Mouse (Mus musculus): ENCODE results near the gene Rbm17.

Gene Rbm17

GRCm38 (mm10) chr2:11596690-11597089 is 7.3 kb downstream of the Rbm17 start:
- DNase-seq (ENCODE audit: low spot score) = no peak

DNA sequence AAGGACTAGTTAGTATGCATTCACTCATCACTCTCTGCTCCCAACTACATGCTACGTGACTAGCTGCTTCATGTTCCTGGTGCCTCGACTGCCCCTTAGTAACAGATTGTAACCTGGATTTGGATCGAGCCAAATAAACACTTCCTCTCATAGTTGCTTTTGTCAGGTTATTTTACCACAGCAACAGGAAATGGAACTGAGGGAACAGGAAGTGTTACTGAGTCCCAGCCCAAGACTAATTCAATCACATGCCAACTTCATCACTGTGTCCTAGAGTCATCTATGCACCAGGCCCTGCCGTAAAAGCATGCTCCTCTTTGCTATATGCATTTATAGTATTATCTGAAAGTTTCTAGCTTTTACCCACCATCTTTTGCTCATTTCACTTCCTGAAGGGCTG is 16.0 kb downstream of the Rbm17 start:
- no peak for DNase-seq (ENCODE audit: low spot score)

- DNase-seq (ENCODE audit: low spot score) = no peak
Measured at GRCm38 (mm10) chr2:11579399-11579798, 24.6 kb downstream of the Rbm17 start.

DNA sequence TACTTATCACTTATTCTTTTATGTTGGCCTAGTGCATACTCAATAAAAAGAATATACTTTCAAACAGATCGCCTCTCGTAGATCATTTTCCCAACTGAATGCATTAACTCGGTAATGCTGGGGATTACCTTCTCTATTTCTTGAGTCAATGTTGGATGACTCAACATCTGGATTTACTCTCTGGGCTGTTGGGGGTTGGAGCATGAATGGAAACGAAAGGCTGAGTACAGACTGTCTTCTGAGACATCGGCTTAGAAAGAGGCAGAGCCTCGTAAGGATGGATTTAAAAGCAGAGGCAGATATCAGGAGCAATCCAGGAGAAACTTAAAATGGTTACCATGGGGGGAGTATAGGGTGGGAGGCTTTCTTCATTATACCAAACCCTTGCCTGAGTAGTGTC is 25.8 kb downstream of the Rbm17 start:
- DNase-seq (ENCODE audit: low spot score) = no peak

GRCm38 (mm10) chr2:11573684-11574083 is 30.3 kb downstream of the Rbm17 start:
- DNase-seq (ENCODE audit: low spot score) = no peak

GRCm38 (mm10) chr2:11571004-11571535 is 32.9 kb downstream of the Rbm17 start:
- DNase-seq (ENCODE audit: low spot score) = no peak

GRCm38 (mm10) chr2:11568471-11568870 is 35.5 kb downstream of the Rbm17 start:
- DNase-seq (ENCODE audit: low spot score) = no peak

GRCm38 (mm10) chr2:11567781-11568362 is 36.1 kb downstream of the Rbm17 start:
- peak; percentile 59 for DNase-seq (ENCODE audit: low spot score)

GRCm38 (mm10) chr2:11566898-11567297 is 37.1 kb downstream of the Rbm17 start:
- DNase-seq (ENCODE audit: low spot score) = no peak

DNA sequence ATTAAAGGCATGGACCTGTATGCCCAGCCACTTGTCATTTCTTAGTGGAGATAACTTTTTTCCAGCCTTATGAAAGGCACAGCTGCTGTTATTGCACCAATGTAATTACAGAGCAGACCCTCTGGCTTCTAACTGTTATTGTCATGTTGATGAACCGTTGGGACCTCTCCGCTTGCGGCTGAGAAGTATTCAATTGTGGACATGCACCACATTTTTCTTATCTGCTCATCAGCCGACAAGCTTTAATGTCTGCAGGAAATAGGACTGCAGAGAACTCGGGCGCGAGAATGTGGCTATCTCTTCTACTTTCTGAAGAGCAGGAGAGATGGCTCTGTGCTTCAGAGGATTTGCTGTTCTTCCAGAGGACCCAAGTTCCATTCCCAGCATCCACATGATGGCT is 37.7 kb downstream of the Rbm17 start:
- no peak for DNase-seq (ENCODE audit: low spot score)

DNA sequence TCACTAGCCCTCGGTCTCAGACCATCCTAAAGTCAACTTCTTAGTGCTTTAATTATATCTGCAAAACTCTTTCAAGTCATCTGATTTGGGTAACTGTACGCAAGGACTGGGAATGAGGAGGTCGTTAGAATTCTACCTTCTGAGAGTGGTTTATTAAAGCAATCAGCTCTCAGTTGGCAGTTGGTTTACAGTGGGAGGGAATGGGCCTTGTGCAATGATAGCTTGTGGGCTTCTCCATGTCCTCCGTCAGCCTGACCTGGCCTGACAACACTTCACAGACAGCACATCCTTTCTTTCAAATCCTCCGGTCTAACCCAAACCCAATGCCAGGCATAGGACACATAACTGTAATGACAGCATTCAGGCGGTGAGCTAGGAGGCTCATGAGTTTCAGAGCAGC is 39.2 kb downstream of the Rbm17 start:
- no peak for DNase-seq (ENCODE audit: low spot score)

DNA sequence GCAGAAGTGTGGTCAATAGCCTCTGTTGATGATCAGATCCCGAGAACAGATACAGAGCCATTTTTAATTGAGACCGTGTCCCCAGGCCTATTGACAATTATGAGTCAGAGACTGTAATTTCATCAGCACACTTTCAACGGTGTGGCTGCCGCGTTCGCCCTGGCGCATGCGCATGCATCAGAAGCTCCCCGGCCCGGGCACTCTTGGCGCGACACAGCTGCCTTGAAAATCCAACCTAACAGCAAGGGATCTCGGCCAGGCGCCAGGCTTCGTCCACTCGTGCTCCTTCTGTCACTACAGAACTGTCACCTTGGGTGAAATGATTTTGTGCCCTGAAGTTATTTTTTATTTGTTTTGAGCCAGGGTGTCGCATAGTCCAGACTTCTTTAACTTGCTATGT is 40.7 kb downstream of the Rbm17 start:
- no peak for DNase-seq (ENCODE audit: low spot score)

DNA sequence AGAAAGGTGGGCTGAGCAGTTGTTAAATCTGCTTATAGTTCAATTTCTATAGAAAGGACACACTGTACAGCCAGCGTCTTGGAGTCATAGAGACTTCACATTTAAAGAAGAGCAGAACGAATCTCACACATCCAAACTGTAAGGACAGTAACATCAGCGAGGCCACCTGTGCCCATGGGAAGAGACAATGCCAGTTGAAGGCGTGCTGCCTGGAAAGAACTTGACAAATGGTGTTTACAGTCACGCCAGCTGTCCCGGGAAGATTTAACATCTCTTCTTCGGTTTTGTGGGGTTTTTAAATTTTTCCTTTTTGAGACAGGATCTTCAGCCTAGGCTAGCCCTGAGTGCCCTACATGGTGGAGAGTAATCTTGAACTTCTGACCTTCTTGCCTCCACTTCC is 45.3 kb downstream of the Rbm17 start:
- DNase-seq (ENCODE audit: low spot score) = no peak

DNA sequence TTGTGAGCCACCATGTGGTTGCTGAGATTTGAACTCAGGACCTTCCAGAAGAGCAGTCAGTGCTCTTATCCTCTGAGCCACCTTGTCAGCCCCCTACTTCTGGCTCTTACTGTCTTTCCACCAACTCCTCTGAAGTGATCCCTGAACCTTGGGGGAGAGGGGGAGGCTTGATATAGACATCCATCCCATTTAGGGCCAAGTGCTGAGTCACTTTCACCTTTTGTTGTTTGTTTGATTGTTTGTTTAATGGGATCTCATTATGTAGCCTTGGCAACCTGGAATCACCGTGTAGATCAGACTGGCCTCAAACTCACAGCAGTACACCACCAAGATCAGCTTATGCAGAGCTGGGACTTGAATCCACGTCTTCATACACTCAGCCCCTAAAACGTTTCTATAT is 46.7 kb downstream of the Rbm17 start:
- no peak for DNase-seq (ENCODE audit: low spot score)

GRCm38 (mm10) chr2:11555316-11555715 is 48.6 kb downstream of the Rbm17 start:
- no peak for DNase-seq (ENCODE audit: low spot score)

GRCm38 (mm10) chr2:11553471-11554400 is 50.2 kb downstream of the Rbm17 start, which contains the start of gene Pfkfb3:
Pfkfb3 (minus strand) TSS chr2:11554077.
- peak; percentile 60 for DNase-seq (ENCODE audit: low spot score)

DNA sequence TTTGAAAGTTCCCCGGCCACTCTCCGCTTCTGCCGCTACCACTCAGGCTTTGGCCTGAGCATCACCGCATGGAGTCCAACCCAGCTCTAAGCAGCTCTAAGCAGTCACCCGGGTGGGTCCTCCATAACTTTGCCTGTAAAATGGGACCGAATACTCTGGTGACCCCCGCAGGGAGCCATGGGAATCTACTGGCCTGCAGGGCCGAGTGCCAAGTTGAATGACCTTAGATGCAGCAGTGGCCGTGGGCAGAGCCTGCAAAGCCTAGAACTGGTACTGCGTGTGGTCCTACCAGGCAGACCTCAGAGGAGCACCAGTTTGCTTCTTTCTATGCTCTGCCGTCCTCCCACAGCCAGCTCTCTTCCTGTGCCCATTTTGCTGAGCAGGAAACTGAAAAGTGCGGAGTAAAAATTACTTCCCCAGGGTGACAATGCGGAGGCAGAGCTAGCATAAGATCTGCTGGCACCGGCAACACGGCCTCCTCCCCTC is 50.9 kb downstream of the Rbm17 start:
- peak; percentile 34 for DNase-seq (ENCODE audit: low spot score)

GRCm38 (mm10) chr2:11552297-11552821 is 51.6 kb downstream of the Rbm17 start:
- peak; percentile 14 for DNase-seq (ENCODE audit: low spot score)

DNA sequence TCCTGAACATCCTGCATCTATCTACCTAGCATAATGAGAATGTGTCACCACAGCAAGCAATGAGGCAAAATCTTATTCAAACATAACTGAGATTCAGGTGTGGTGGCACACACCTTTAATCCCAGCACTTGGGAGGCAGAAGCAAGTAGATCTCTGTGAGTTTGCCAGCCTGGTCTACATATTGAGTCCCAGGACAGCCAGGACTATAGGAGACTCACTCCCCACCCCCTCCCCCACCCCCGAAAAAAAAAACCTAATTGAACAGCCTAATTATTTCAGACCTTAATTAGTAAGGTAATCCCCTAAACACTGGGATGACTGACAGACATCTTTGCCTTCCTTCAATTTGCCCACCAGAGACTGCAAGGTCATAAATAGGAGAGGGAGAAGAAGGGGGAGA is 52.2 kb downstream of the Rbm17 start:
- DNase-seq (ENCODE audit: low spot score) = no peak

- no peak for DNase-seq (ENCODE audit: low spot score)
Measured at GRCm38 (mm10) chr2:11548508-11548907, 55.4 kb downstream of the Rbm17 start.

DNA sequence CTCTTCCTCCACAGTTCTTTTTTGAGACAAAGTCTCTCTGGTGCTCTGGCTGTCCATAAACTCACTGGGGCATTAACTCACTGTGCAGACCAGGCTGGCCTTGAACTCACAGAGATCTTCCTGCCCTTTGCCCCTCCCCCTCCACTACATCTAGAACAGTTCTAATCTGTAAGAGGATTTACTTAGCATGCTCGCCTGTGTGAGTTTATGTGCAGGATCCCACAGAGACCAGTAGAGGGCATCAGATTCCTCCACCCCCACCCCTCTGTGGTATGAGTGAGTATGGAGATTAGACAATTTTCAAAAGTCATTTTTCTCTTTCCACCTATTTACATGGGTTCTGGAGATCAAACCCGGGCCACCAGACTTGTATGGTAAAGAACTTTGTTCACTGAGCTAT is 56.3 kb downstream of the Rbm17 start:
- peak; percentile 20 for DNase-seq (ENCODE audit: low spot score)

- no peak for DNase-seq (ENCODE audit: low spot score)
Measured at GRCm38 (mm10) chr2:11546091-11546490, 57.9 kb downstream of the Rbm17 start.

DNA sequence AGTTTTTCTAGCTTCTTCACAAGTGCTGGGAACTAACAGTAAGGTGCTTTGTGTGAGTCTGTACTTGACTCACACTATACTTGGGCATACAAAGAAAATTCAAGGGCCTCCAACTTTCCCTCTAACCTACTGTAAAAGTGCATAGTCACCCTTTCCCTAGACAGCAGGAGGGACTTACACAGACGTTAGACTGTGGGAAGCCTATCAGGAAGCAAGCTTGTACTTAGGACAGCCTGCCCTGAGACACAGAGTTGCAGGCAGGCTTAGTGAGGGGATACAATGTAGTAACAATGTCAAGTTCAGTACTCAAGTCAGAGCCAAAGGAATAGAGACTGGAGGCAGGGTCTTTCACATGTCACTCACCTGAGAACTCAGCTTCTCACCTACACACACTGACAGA is 58.6 kb downstream of the Rbm17 start:
- no peak for DNase-seq (ENCODE audit: low spot score)

Measured in retina, embryonic 14.5 days (tissue).